Mouse (Mus musculus) heart, embryonic 15.5 days (tissue): Measurements from ENCODE around the gene Tmem45b. TPM values are rescaled to one million over a fixed set of nuclear protein-coding genes. Genes with fewer than 3 reads are reported as not detected.

ENCODE experiments used
- ATAC-seq: fragments of 200-750 bp; cut with Nextera tagmentation; replicated peaks from 2 replicates; pipeline ENCODE4 v1.8.0; 2017; ENCODE audit warnings: low read depth, moderate TSS enrichment; ENCODE audit not compliant: insufficient number of reproducible peaks, insufficient read depth, low FRiP score
- H3K27ac ChIP-seq: fragments of 300-500 bp; sonication (generic); 2 replicates; pipeline ENCODE4 v1.5.1; 2015; ENCODE audit warnings: mild to moderate bottlenecking, inconsistent platforms
- H3K27me3 ChIP-seq: fragments of 300-500 bp; sonication (generic); 2 replicates; pipeline ENCODE4 v1.6.1; 2015; ENCODE audit warnings: inconsistent platforms
- H3K36me3 ChIP-seq: fragments of 300-500 bp; sonication (generic); 2 replicates; pipeline ENCODE4 v1.6.1; 2015; ENCODE audit warnings: mild to moderate bottlenecking, inconsistent platforms
- H3K4me1 ChIP-seq: fragments of 300-500 bp; sonication (generic); replicated peaks from 2 replicates; pipeline ENCODE4 v1.6.1; 2015; ENCODE audit warnings: inconsistent platforms
- H3K4me2 ChIP-seq: fragments of 300-500 bp; sonication (generic); 2 replicates; pipeline ENCODE4 v1.6.1; 2015; ENCODE audit warnings: inconsistent platforms, mild to moderate bottlenecking, moderate library complexity
- H3K4me3 ChIP-seq: fragments of 300-500 bp; sonication (generic); 2 replicates; pipeline ENCODE4 v1.5.1; 2015; ENCODE audit warnings: mild to moderate bottlenecking, inconsistent platforms
- H3K9ac ChIP-seq: fragments of 300-500 bp; sonication (generic); 2 replicates; pipeline ENCODE4 v1.6.1; 2015; ENCODE audit warnings: mild to moderate bottlenecking, inconsistent platforms
- H3K9me3 ChIP-seq: fragments of 300-500 bp; sonication (generic); replicated peaks from 2 replicates; pipeline ENCODE4 v1.6.1; 2016; ENCODE audit warnings: inconsistent platforms
- WGBS: fragments of 180-500 bp; shearing (Covaris S2); methylation state at CpG from one replicate; pipeline ENCODE4 v1.1.7; 2015; ENCODE audit warnings: mixed read lengths; 5-methylcytosine and 5-hydroxymethylcytosine counted together
- polyA plus RNA-seq: library from polyadenylated mRNA; unstranded; fragments of >200 nt; fragmentation: Nextera tagmentation; extraction: Ambion mirVana; gene quantifications from 2 replicates; pipeline ENCODE4 v1.2.1, GENCODE M21; 2015

Tmem45b gene
- polyA plus RNA-seq, 1 experiment from 2014 or later: not detected

DNA sequence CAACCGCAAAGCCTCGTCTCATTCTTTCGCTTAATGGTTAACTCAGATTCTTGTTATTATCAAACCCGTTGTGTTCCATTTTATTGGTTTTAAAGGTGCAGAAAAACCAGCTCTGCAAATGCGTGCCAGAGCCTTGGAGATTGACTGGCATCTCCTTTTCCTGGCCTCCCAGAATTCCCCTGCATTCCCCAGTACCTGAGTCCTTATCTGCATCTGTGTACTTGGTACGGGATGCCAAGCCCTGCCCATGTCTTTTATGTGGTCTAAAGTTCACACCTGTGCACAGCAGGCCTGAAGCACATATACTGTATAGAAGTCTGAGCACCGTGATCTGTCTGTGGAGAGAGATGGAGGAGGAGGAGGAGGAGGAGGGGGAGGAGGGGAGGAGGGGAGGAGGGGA is 26.4 kb downstream of the Tmem45b start:
- Histone ChIP-seq H3K9me3 (no peaks in the 10 kb centered on the region), H3K9ac (no peak overlapping the region), H3K27me3 (no peaks in the 10 kb centered on the region), H3K4me1 (no peaks in the 10 kb centered on the region), H3K27ac (no peak overlapping the region), H3K4me2 (no peak overlapping the region), H3K4me3 (no peak overlapping the region), H3K36me3 (no peaks in the 10 kb centered on the region)
- 83% methylated on average over 7 of the region's 7 CpGs for WGBS
- no peak for ATAC-seq

DNA sequence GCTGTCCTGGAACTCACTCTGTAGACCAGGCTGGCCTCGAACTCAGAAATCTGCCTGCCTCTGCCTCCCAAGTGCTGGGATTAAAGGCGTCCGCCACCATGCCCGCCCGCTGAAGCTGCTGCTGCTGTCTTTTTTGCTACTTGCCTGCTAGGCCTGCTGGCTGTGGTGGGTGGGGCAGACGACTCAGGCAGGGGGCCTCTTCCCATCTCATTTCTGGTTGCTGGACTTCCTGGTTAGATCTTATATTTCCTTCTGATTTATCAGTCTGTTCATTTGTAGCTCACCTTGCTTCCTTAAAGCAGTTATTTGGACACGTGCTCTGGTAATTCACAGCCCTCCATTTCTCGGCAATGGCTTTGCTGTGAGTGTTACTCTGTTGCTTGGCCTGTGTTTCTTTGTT is 28.8 kb downstream of the Tmem45b start:
- no peak overlapping the region for H3K4me2 ChIP-seq
- H3K27ac ChIP-seq: no peak overlapping the region
- no peaks in the 10 kb centered on the region for H3K36me3 ChIP-seq
- H3K4me1 ChIP-seq: no peaks in the 10 kb centered on the region
- H3K4me3 ChIP-seq: no peak overlapping the region
- H3K9me3 ChIP-seq: no peaks in the 10 kb centered on the region
- H3K9ac ChIP-seq: no peak overlapping the region
- WGBS: 78% methylated on average over 8 of the region's 8 CpGs
- no peak for ATAC-seq
- H3K27me3 ChIP-seq: no peaks in the 10 kb centered on the region

DNA sequence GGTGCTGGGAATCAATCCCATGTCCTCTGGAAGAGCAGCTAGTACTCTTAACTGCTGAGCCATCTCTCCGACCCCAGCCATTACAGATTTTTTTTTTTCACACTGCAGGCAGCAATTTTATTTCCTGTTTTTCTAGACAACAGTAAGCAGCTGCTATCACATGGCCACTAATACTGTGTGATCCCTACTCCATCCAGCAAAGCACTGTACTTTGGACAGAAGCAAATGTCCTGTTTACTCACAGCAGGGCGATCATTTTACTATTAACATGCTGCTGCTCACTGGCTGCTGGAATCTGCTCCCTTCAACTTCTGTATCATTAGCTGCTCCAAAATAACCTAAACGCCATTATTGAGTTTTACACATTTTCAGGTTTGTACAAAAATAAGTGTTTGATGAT is 30.8 kb downstream of the Tmem45b start:
- Histone ChIP-seq H3K4me1 (no peaks in the 10 kb centered on the region), H3K9me3 (no peaks in the 10 kb centered on the region), H3K4me2 (no peak overlapping the region), H3K4me3 (no peak overlapping the region), H3K27ac (no peak overlapping the region), H3K27me3 (no peaks in the 10 kb centered on the region), H3K36me3 (no peaks in the 10 kb centered on the region), H3K9ac (no peak overlapping the region)
- WGBS: 83% methylated on average over 3 of the region's 3 CpGs
- no peak for ATAC-seq

DNA sequence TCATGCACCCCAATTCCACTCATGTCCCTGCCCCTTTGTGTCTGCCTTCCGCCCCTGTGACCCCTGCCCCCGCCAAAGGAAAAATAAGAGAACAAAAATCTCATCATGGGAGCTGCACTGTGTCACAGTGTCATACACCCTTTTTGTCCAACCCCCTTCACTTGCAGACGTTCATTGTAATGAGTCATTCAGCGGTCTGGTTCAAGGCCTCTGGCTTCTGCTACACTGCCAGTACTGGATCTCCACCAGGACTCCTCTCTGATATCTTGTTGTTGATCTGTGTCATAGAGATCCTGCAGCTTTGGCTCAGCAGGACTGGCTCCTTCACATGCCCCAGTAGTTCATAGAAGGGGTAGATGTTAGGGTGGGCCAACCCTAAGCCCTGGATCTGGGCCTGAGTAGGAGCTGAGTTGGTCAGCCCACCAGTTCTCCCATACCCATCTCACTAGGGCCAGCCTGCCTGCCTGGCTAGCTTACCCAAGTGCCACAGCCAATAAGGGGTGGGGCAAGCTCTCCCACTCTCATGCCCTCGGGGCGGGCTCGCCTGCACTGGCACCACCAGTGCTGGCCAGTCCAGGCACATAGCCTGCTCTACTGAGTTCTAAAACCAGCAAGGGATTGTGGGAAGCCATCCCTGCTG is 31.8 kb downstream of the Tmem45b start:
- H3K4me2 ChIP-seq: no peak overlapping the region
- H3K4me3 ChIP-seq: no peak overlapping the region
- 68% methylated on average over 7 of the region's 7 CpGs for WGBS
- H3K9me3 ChIP-seq: no peaks in the 10 kb centered on the region
- H3K27me3 ChIP-seq: no peaks in the 10 kb centered on the region
- no peak overlapping the region for H3K27ac ChIP-seq
- no peak overlapping the region for H3K9ac ChIP-seq
- H3K36me3 ChIP-seq: no peaks in the 10 kb centered on the region
- no peaks in the 10 kb centered on the region for H3K4me1 ChIP-seq
- ATAC-seq: no peak

DNA sequence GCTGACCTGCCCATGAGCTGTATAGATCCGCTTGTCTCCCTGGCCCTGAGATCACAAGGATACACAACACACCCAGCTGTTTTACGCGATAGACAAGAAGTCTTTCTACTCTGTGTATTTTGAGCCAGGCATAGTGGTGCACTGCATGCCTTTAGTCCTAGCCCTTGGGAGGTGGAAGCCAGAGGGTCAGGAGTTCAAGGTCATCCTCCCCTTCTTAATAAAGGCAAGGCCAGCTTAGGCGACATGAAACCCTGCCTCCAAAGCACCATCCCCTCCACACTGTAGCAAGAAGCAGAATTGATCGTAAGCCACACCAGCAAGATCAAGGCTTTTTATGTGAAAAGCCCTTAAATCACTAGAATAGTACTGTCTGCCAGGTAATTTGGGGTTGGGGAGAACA is 32.5 kb downstream of the Tmem45b start:
- WGBS: 77% methylated on average over 5 of the region's 5 CpGs
- no peak for ATAC-seq
- no peak overlapping the region for H3K4me2 ChIP-seq
- no peaks in the 10 kb centered on the region for H3K27me3 ChIP-seq
- H3K27ac ChIP-seq: no peak overlapping the region
- no peaks in the 10 kb centered on the region for H3K4me1 ChIP-seq
- H3K4me3 ChIP-seq: no peak overlapping the region
- H3K9ac ChIP-seq: no peak overlapping the region
- no peaks in the 10 kb centered on the region for H3K36me3 ChIP-seq
- H3K9me3 ChIP-seq: no peaks in the 10 kb centered on the region

DNA sequence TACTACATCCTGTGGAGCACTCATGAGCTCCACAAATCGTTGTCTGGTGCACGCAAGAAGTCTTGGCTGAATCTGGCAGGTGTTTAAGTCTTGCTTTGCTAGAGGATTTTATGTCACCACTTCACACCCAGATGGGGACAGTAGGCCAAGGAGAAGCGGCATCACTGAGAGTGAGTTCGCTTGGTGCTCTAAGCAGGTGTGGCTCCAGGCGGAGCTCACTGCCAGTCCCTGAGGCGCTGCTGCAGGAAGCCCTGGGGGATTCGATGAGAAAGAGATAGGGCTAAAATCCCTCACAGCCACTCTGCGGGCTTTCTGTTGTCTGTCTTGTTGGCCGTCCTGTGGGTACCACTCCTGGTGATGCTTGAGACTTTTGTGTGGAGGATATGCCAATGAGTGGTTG is 34.3 kb downstream of the Tmem45b start:
- Histone ChIP-seq H3K4me3 (no peak overlapping the region), H3K4me2 (no peak overlapping the region), H3K9ac (no peak overlapping the region), H3K9me3 (no peaks in the 10 kb centered on the region), H3K4me1 (no peaks in the 10 kb centered on the region), H3K27ac (no peak overlapping the region), H3K36me3 (no peaks in the 10 kb centered on the region), H3K27me3 (no peaks in the 10 kb centered on the region)
- 65% methylated on average over 9 of the region's 9 CpGs for WGBS
- ATAC-seq: no peak

DNA sequence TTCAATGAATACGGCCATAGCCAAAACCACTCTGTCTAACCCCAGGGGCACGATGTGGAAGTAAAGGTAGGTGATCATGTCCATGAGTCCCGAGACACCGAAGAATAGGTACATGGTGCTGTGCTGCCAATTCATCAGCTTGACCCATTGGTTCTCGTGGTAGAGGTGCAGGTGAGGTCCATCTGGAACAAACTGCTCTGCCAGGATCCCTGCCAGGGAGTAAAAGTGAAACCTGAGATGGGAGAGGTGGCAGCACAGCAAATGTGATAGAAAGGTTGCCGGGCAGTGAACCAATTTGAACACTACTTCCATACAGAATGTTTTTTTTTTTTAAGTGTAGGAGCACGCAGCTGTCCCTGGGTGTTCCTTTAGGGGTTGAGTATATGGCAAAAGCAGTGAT is 35.3 kb downstream of the Tmem45b start:
- Histone ChIP-seq H3K4me2 (no peak overlapping the region), H3K27me3 (no peaks in the 10 kb centered on the region), H3K27ac (no peak overlapping the region), H3K9me3 (no peaks in the 10 kb centered on the region), H3K9ac (no peak overlapping the region), H3K4me3 (no peak overlapping the region), H3K36me3 (no peaks in the 10 kb centered on the region), H3K4me1 (no peaks in the 10 kb centered on the region)
- no peak for ATAC-seq
- 85% methylated on average over 7 of the region's 7 CpGs for WGBS

DNA sequence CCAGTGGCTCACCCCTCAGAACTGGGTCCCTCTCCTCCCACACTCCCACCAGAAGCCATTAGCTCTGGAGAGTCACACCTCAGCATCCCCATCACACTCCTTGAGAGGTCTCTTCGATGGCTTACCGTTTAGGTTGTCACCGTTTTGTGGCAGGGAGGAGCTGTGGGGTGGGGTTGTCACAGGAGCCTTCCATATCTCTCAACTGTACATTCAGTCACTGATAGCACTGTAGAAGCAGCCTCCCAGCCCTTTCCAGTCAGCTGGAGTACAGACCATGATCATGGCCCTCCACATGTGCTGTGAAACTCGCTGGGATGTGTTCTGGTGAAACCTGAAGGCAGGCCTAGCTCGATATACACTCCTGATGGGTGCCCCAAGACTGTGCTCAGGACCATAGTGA is 42.1 kb downstream of the Tmem45b start:
- 75% methylated on average over 5 of the region's 5 CpGs for WGBS
- no peak overlapping the region for H3K27ac ChIP-seq
- H3K9ac ChIP-seq: no peak overlapping the region
- no peaks in the 10 kb centered on the region for H3K9me3 ChIP-seq
- H3K27me3 ChIP-seq: no peaks in the 10 kb centered on the region
- H3K4me1 ChIP-seq: no peaks in the 10 kb centered on the region
- ATAC-seq: no peak
- no peak overlapping the region for H3K4me3 ChIP-seq
- peaks cover 42% of the 10 kb centered on the region for H3K36me3 ChIP-seq
- H3K4me2 ChIP-seq: no peak overlapping the region

DNA sequence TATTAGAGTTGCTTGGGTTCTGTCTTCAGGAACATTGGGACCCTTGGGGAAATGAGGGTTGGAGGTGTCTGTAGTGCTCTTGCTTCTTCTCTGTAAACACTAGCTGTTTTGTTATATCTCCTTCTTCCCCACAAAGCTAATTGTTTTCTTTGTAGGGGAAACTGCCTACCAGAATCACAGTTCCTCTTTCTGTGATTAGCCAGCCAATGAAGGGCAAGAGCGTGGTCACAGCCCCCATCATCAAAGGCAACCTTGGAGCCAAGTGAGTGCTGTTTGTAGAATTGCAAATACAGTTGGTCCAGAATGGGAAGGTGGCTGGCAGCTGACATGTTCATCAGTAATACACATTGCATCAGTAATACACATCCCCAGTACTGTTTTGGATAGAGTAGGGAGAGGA is 45.4 kb downstream of the Tmem45b start:
- no peak overlapping the region for H3K27ac ChIP-seq
- H3K4me3 ChIP-seq: no peak overlapping the region
- no peak for ATAC-seq
- H3K36me3 ChIP-seq: peaks cover 68% of the 10 kb centered on the region
- H3K4me1 ChIP-seq: no peaks in the 10 kb centered on the region
- H3K4me2 ChIP-seq: no peak overlapping the region
- H3K9me3 ChIP-seq: no peaks in the 10 kb centered on the region
- no peaks in the 10 kb centered on the region for H3K27me3 ChIP-seq
- 91% methylated on average over 1 of the region's 1 CpGs for WGBS
- H3K9ac ChIP-seq: no peak overlapping the region

DNA sequence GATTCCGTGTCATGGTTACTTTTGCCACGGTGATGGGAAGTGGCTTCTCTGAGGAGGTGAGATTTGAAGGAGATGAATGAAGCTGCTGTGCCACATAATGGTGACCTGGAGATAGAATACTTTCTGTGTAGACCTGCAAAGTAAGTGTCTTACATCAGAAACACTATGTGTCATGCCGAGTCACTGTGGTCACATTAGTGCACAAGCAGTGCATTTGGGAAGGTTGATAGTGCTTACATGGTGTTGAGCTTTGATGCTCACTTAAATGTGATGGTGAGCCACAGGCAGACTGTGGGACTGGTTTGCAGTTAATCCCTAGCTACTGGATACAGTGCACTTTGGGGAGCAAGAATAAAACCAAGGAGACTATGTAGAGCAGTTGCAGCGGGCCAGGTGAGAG is 52.1 kb downstream of the Tmem45b start:
- Histone ChIP-seq H3K27me3 (no peaks in the 10 kb centered on the region), H3K4me3 (no peak overlapping the region), H3K9me3 (no peaks in the 10 kb centered on the region), H3K36me3 (peaks cover 82% of the 10 kb centered on the region), H3K4me2 (no peak overlapping the region), H3K9ac (no peak overlapping the region), H3K27ac (no peak overlapping the region), H3K4me1 (no peaks in the 10 kb centered on the region)
- no peak for ATAC-seq
- WGBS: 86% methylated on average over 4 of the region's 4 CpGs

DNA sequence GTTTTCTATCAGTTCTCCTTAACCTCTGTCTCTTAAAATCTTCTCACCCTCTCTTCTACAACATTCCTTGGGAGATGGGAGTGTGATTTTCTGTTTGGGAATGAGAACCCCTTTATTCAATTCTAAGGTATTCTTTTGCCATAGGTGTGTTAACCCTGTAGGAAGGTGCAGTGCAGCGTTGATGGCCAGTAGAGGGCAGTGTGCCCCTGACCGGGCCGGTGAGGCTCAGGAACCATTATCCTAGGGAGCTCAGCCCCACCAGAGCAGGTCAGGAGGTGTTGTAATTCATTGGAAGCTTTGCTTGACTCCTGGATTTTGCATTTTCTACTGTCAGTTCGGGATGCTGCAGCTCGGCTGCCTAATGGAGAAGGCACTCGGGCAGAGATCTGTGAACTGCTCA is 59.0 kb downstream of the Tmem45b start:
- Histone ChIP-seq H3K4me3 (no peak overlapping the region), H3K36me3 (peaks cover 87% of the 10 kb centered on the region), H3K9me3 (no peaks in the 10 kb centered on the region), H3K4me1 (no peaks in the 10 kb centered on the region), H3K27ac (no peak overlapping the region), H3K9ac (no peak overlapping the region), H3K27me3 (no peaks in the 10 kb centered on the region), H3K4me2 (no peak overlapping the region)
- 62% methylated on average over 6 of the region's 6 CpGs for WGBS
- ATAC-seq: no peak

DNA sequence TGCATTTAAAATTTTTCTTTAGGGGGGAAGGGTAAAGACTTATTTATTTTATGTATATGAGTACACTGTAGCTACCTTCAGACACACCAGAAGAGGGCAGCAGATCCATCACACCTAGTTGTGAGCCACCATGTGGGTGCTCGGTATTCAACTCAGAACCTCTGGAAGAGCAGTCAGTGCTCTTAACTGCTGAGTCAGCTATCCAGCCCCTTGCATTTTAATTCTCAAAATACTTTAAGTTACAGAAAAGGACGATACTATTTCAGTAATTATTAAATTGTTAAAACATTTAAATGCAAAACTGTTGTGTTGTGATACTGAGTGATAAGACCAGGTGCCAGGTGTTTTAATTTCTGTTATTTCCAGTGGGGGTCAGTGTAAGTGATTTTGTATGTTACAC is 60.0 kb downstream of the Tmem45b start:
- Histone ChIP-seq H3K27ac (no peak overlapping the region), H3K36me3 (peaks cover 83% of the 10 kb centered on the region), H3K9ac (no peak overlapping the region), H3K4me1 (no peaks in the 10 kb centered on the region), H3K4me3 (no peak overlapping the region), H3K27me3 (no peaks in the 10 kb centered on the region), H3K4me2 (no peak overlapping the region), H3K9me3 (no peaks in the 10 kb centered on the region)
- ATAC-seq: no peak
- WGBS: 84% methylated on average over 2 of the region's 2 CpGs
